Mouse (Mus musculus) small intestine, adult 2 months (tissue): ENCODE measurements around the gene Il10rb.

Source experiments
- CTCF ChIP-seq: fragments of 200-500 bp; IDR thresholded peaks from 2 replicates; pipeline ENCODE4 v1.5.1; 2012; ENCODE audit warnings: low read depth, mild to moderate bottlenecking, control low read depth, inconsistent platforms, low read length, moderate library complexity, mixed read lengths; ENCODE audit not compliant: insufficient replicate concordance, insufficient read length; ENCODE audit errors: extremely low read depth
- POLR2A ChIP-seq: fragments of 200-500 bp; IDR thresholded peaks from 2 replicates; pipeline ENCODE4 v1.6.1; 2012; ENCODE audit warnings: low read depth, mild to moderate bottlenecking, control low read depth, inconsistent platforms, low read length, moderate library complexity

DNA sequence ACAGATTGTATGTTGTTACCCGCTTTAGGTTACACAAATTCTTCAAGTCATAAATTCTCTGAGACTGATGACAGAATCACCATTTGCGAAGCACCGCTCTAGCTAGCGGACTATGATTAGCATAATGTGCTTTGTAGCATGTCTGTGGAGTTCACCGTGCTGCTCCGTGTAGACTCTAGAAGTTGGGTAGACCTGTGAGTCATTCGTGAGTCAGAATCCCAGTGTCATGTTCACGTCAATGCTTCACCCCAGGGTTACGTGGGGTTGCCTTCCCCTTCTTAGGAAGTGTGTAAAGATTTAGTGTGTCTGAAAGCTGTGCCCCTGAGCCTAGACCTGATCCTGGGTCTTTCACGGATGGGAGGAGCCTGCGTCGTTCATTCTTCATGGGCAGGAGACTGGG, 7.9 kb upstream of the Il10rb start:
- TF ChIP-seq POLR2A (no peak), CTCF (no peak)
